Mouse (Mus musculus) ES-E14 (cell line): ENCODE data around the gene Samd13. TPM values are rescaled to one million over a fixed set of nuclear protein-coding genes. Genes with fewer than 3 reads are reported as not detected.

Experiments used
- DNase-seq: peaks from one replicate; pipeline ENCODE4 v3.0.0-alpha.2; 2013; ENCODE audit warnings: low read depth, low spot score
- H3K27ac ChIP-seq: 2 replicates; pipeline ENCODE4 v1.5.1; 2012; ENCODE audit warnings: low read depth, mild to moderate bottlenecking, low read length, moderate library complexity, mixed read lengths; ENCODE audit not compliant: poor library complexity, insufficient read depth, severe bottlenecking
- H3K36me3 ChIP-seq: 2 replicates; pipeline ENCODE4 v1.6.1; 2012; ENCODE audit warnings: mild to moderate bottlenecking, low read length, moderate library complexity, mixed read lengths; ENCODE audit not compliant: control insufficient read depth, poor library complexity, insufficient read depth, severe bottlenecking
- H3K4me1 ChIP-seq, 2 experiments: fragments of 150-350 bp in 1 of 2; sonication (generic) in 1 of 2; 2 replicates each; pipeline ENCODE4 v1.6.1; 2012; ENCODE audit warnings: low read length in 2 of 2, mild to moderate bottlenecking in 1 of 2, mixed read lengths in 1 of 2; ENCODE audit not compliant: control insufficient read depth in 2 of 2, insufficient read depth in 2 of 2, poor library complexity in 1 of 2
- H3K4me3 ChIP-seq, 2 experiments: fragments of 150-350 bp in 1 of 2; sonication (generic) in 1 of 2; 2 replicates each; pipeline ENCODE4 v1.5.1; 2012; ENCODE audit warnings: low read length in 2 of 2, low read depth in 1 of 2, mild to moderate bottlenecking in 1 of 2, mixed read lengths in 1 of 2; ENCODE audit not compliant: insufficient read depth in 1 of 2, poor library complexity in 1 of 2, severe bottlenecking in 1 of 2
- H3K9ac ChIP-seq: 2 replicates; pipeline ENCODE4 v1.6.1; 2012; ENCODE audit warnings: low read depth, mild to moderate bottlenecking, low read length, mixed read lengths; ENCODE audit not compliant: poor library complexity, insufficient read depth, severe bottlenecking
- H3K9me3 ChIP-seq: fragments of 150-350 bp; sonication (generic); 2 replicates; pipeline ENCODE4 v1.6.1; 2012; ENCODE audit warnings: low read depth, mild to moderate bottlenecking, low read length; ENCODE audit not compliant: control insufficient read depth, insufficient read depth
- CHD2 ChIP-seq: IDR thresholded peaks from 2 replicates; pipeline ENCODE4 v1.6.1; 2014; ENCODE audit warnings: mild to moderate bottlenecking, low read depth, low read length, inconsistent platforms
- HCFC1 ChIP-seq: IDR thresholded peaks from 2 replicates; pipeline ENCODE4 v1.6.1; 2012; ENCODE audit warnings: low read length, inconsistent platforms, borderline replicate concordance; ENCODE audit not compliant: insufficient read depth
- MAFK ChIP-seq: IDR thresholded peaks from 2 replicates; pipeline ENCODE4 v1.6.1; 2014; ENCODE audit warnings: mild to moderate bottlenecking, low read depth, low read length, inconsistent platforms; ENCODE audit not compliant: insufficient read depth
- ZC3H11A ChIP-seq: IDR thresholded peaks from 2 replicates; pipeline ENCODE4 v1.6.1; 2012; ENCODE audit warnings: low read depth, mild to moderate bottlenecking, inconsistent platforms, low read length, borderline replicate concordance
- ZNF384 ChIP-seq: IDR thresholded peaks from 2 replicates; pipeline ENCODE4 v1.6.1; 2012; ENCODE audit warnings: low read depth, low read length, inconsistent platforms
- in situ Hi-C, 2 experiments: fragments of 600-800 bp; cut with MboI; formaldehyde crosslinking; loops; one replicate each; pipeline ENCODE4 v1.15.1; 2025; ENCODE audit warnings: low sequenced_read_pairs in 2 of 2, inconsistent platforms in 1 of 2; ENCODE audit not compliant: unreplicated experiment in 2 of 2
- total RNA-seq: library from RNA; depleted of rRNA; stranded (reverse); fragments of 300-350 nt; gene quantifications from 2 replicates; pipeline ENCODE4 v1.2.3, GENCODE M21; 2012

Samd13 gene
- total RNA-seq, 1 experiment = 0.45 TPM

DNA sequence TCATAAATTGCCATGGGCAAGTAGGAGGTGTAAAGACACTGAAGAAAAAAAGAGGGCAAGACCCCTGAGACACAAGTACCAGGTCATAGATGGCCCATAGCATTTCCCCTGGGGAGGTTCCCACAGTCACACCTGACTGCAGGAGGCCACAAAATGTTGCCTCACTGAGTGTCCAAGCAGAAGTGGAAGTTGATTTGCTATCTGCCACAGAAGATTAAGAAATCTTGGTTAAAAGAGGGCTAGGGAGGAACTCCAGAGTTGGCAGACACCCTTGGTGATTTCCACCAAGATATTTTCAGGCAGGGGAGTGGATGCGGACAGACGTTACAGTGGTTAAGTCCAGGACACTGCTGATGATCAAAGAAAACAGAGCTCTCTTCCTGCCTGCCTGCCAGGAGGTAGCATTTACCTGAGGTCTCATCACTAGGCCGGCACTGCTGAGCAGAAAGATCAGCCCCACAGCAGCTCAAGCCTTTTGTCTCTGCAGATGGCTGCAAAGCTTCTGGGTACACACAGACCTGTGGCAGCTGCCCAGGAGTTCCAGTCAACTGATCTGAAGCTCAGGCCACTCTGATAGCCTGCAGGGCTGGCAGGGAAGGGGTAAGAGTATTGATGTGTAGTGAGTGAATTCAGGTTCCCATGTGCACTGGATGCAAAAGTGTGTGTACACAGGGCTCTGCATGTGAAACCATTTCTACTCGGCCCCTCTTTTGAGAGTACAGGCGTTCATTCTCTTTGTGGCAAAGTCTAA, 68.7 kb downstream of the Samd13 start:
- no peak for DNase-seq
- Histone ChIP-seq H3K4me3 (no peak overlapping the region), H3K4me1 (peaks cover 0 to 2% of the 10 kb centered on the region in 2 experiments; a peak in 1 of 4 replicates), H3K36me3 (no peaks in the 10 kb centered on the region), H3K27ac (no peak overlapping the region), H3K9me3 (no peaks in the 10 kb centered on the region), H3K9ac (no peak overlapping the region)
- in situ Hi-C loops = no loop called here
- TF ChIP-seq ZC3H11A (no peak), HCFC1 (no peak), ZNF384 (no peak), CHD2 (no peak)

DNA sequence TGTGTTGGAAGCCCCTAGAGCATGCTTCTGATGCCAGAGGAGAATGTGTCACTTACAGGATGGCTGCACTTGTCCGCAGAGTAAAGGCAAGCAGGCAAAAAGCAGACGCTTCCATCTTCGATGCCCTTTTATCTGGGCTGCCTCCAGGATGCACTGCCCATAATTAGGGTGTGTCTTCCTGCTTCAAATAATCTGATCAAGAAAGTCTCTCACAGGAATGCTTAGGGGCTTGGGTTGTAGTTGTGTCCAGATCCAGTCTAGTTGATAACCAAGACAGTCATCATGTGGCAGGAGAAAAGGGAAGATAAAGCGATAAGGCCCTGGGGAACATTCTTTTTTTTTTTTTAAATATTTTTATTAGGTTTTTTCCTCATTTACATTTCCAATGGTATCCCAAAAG, 69.9 kb downstream of the Samd13 start, which contains the start of gene Dnase2b:
Gene Dnase2b (minus strand): TSS at position 101 of the 400 bp plus-strand sequence.
- no peak within 1 kb of the TSS for H3K9ac ChIP-seq
- H3K4me1 ChIP-seq = peaks cover 0 to 3% of the 10 kb centered on the region in 2 experiments; a peak in 2 of 4 replicates
- no peak within 1 kb of the TSS for H3K27ac ChIP-seq
- DNase-seq = no peak
- H3K9me3 ChIP-seq = no peaks in the 10 kb centered on the region
- H3K36me3 ChIP-seq = no peaks in the 10 kb centered on the region
- in situ Hi-C loops = no loop called here
- TF ChIP-seq ZNF384 = no peak
- no peak for TF ChIP-seq CHD2
- TF ChIP-seq ZC3H11A = no peak
- no peak for TF ChIP-seq HCFC1
- no peak for TF ChIP-seq MAFK
- H3K4me3 ChIP-seq = no peak within 1 kb of the TSS

- Histone ChIP-seq H3K4me1 (peaks cover 0 to 3% of the 10 kb centered on the region in 2 experiments; a peak in 2 of 4 replicates), H3K9ac (no peak overlapping the region), H3K9me3 (no peaks in the 10 kb centered on the region), H3K36me3 (no peaks in the 10 kb centered on the region), H3K4me3 (no peak overlapping the region), H3K27ac (no peak overlapping the region)
- no peak for DNase-seq
- in situ Hi-C loops = no loop called here
- TF ChIP-seq MAFK (no peak), ZNF384 (no peak), HCFC1 (no peak), ZC3H11A (no peak), CHD2 (no peak)
Observed at GRCm38 (mm10) chr3:146611821-146612220, 73.6 kb downstream of the Samd13 start.

DNA sequence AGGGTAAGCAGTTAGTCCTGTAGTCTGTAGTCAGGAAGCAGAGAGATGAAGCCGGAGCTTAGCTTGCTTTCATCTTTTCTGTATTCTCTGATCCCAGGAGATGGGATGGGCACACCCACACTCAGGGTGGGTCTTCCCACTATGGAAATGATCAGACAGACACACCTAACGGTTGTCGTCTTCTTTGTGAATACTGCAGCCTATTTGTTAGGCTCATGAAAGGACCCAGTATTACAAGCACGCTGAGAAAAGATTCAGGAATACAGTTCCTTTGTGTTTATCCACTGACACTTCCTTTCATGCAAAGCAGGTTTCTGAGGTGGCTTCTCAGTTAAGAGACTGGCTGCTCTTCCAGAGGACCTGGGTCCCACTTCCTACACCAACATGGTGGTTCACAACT, 74.1 kb downstream of the Samd13 start:
- H3K27ac ChIP-seq = no peak overlapping the region
- no peaks in the 10 kb centered on the region for H3K36me3 ChIP-seq
- in situ Hi-C loops = no loop called here
- no peak overlapping the region for H3K9ac ChIP-seq
- peaks cover 0 to 3% of the 10 kb centered on the region in 2 experiments; a peak in 2 of 4 replicates for H3K4me1 ChIP-seq
- no peak overlapping the region for H3K4me3 ChIP-seq
- TF ChIP-seq CHD2 = no peak
- TF ChIP-seq MAFK = no peak
- TF ChIP-seq ZC3H11A = no peak
- TF ChIP-seq ZNF384 = no peak
- TF ChIP-seq HCFC1 = no peak
- no peaks in the 10 kb centered on the region for H3K9me3 ChIP-seq
- DNase-seq = peak; percentile 38

DNA sequence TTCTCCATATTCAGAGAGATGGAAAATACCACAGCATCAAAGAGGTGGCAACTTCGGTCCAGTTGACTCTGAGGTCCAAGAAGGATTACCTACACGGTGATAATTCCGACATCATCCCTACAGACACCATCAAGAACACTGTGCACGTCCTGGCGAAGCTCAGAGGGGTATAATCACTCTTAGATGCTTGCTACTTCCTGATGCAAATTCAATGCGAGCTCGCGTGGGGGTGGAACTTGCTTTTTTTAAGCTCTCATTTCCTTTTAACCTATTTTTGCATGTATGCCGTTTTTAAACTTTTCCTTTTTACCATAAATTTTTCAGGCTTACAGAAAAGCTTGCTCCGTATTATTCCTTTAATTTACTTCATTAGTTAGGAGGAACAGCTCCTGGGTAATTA, 75.1 kb downstream of the Samd13 start:
- Histone ChIP-seq H3K9me3 (no peaks in the 10 kb centered on the region), H3K9ac (no peak overlapping the region), H3K36me3 (no peaks in the 10 kb centered on the region), H3K4me3 (no peak overlapping the region), H3K4me1 (peaks cover 0 to 3% of the 10 kb centered on the region in 2 experiments; a peak in 2 of 4 replicates), H3K27ac (no peak overlapping the region)
- no peak for DNase-seq
- in situ Hi-C loops = no loop called here
- TF ChIP-seq ZC3H11A (no peak), MAFK (no peak), ZNF384 (no peak), CHD2 (no peak)
